Mouse (Mus musculus) kidney, postnatal 0 days (tissue): Measurements from ENCODE around the gene B3gat1. TPM values are rescaled to one million over a fixed set of nuclear protein-coding genes. Genes with fewer than 3 reads are reported as not detected.
A peak's percentile ranks its signal among the peaks of the same experiment; 100 is the strongest.

Experiments used
- ATAC-seq: fragments of 200-750 bp; cut with Nextera tagmentation; replicated peaks from 2 replicates; pipeline ENCODE4 v1.8.0; 2017; ENCODE audit warnings: low read depth, moderate number of reproducible peaks, moderate TSS enrichment, moderate library complexity; ENCODE audit not compliant: low FRiP score
- DNase-seq: peaks from one replicate; pipeline ENCODE4 v3.0.0-alpha.2; 2016; ENCODE audit warnings: low spot score
- H3K27ac ChIP-seq: fragments of 300-500 bp; sonication (generic); 2 replicates; pipeline ENCODE4 v1.5.1; 2014; ENCODE audit warnings: mild to moderate bottlenecking
- H3K27me3 ChIP-seq: fragments of 300-500 bp; sonication (generic); 2 replicates; pipeline ENCODE4 v1.6.1; 2014; ENCODE audit warnings: low read length, mixed read lengths; ENCODE audit not compliant: insufficient read depth
- H3K36me3 ChIP-seq: fragments of 300-500 bp; sonication (generic); 2 replicates; pipeline ENCODE4 v1.6.1; 2014; ENCODE audit warnings: low read length, mixed read lengths; ENCODE audit not compliant: insufficient read depth
- H3K4me1 ChIP-seq: fragments of 300-500 bp; sonication (generic); replicated peaks from 2 replicates; pipeline ENCODE4 v1.6.1; 2014; ENCODE audit warnings: antibody characterized with exemption, low read length, mixed read lengths; ENCODE audit not compliant: insufficient read depth
- H3K4me2 ChIP-seq: fragments of 300-500 bp; sonication (generic); 2 replicates; pipeline ENCODE4 v1.6.1; 2014; ENCODE audit warnings: mild to moderate bottlenecking, low read length, moderate library complexity, mixed read lengths
- H3K4me3 ChIP-seq: fragments of 300-500 bp; sonication (generic); replicated peaks from 2 replicates; pipeline ENCODE4 v1.5.1; 2014; ENCODE audit warnings: low read depth, low read length
- H3K9ac ChIP-seq: fragments of 300-500 bp; sonication (generic); 2 replicates; pipeline ENCODE4 v1.6.1; 2014; ENCODE audit warnings: low read depth, low read length
- H3K9me3 ChIP-seq: fragments of 300-500 bp; sonication (generic); replicated peaks from 2 replicates; pipeline ENCODE4 v1.6.1; 2016; ENCODE audit warnings: low read length, inconsistent platforms, mixed read lengths
- CTCF ChIP-seq: IDR thresholded peaks from 2 replicates; pipeline ENCODE4 v1.5.1; 2016; ENCODE audit warnings: antibody characterized with exemption, low read depth, mild to moderate bottlenecking, moderate library complexity
- WGBS: fragments of 180-500 bp; shearing (Covaris S2); extraction: QIAGEN DNeasy Blood & Tissue Kit; methylation state at CpG from one replicate; pipeline ENCODE4 v1.1.7; 2014; 5-methylcytosine and 5-hydroxymethylcytosine counted together
- polyA plus RNA-seq: library from polyadenylated mRNA; unstranded; fragments of >200 nt; fragmentation: Nextera tagmentation; extraction: Ambion mirVana; gene quantifications from 2 replicates; pipeline ENCODE4 v1.2.1, GENCODE M21; 2015

The B3gat1 gene
- polyA plus RNA-seq, 1 experiment from 2014 or later: 0.08 TPM

DNA sequence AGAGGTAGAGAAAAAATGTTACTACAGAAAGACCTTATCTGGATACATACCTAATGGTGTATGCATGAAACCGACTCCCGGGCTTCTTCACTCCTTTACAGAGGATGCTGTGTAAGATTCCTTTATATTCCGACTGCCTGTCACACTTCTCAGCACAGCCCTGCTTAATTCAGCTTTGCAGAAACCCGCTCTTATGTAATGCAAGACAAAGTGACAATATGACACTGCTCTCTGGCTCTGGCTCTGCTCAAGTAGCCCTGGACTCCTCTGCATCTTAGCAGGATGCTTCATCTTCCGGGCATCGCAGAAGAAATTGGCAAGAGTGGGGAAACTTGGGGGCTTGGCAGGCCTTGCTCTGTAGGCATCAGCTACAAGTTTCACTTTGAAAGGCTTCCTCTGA lies 28.9 kb downstream of the B3gat1 start:
- 82% methylated on average over 6 of the region's 6 CpGs for WGBS
- no peak for TF ChIP-seq CTCF
- Histone ChIP-seq H3K4me3 (no peak overlapping the region), H3K27me3 (no peaks in the 10 kb centered on the region), H3K4me1 (no peaks in the 10 kb centered on the region), H3K4me2 (no peak overlapping the region), H3K9me3 (no peaks in the 10 kb centered on the region), H3K36me3 (no peaks in the 10 kb centered on the region), H3K9ac (no peak overlapping the region), H3K27ac (no peak overlapping the region)
- DNase-seq: no peak
- no peak for ATAC-seq

DNA sequence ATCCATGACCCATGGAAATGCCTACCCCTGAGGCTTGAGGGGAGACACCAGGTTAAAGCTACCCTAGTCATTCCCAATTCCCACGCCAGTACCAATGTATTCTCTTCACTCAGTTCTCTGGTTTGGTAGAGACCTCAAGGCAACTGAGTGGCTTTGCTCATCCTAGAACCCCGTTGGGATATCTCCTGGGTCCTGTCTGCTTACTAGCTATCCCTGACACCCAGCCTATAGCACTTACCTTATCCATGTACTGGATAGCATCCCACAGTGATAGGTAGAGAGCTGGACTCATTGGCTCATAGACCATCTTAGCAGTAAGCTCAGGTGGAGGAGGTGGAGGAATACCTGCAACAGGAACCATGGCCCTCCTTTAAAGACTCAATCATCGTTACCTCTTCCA lies 34.7 kb downstream of the B3gat1 start:
- Histone ChIP-seq H3K9me3 (no peaks in the 10 kb centered on the region), H3K9ac (no peak overlapping the region), H3K27me3 (no peaks in the 10 kb centered on the region), H3K27ac (no peak overlapping the region), H3K4me3 (no peak overlapping the region), H3K4me2 (no peak overlapping the region), H3K4me1 (no peaks in the 10 kb centered on the region), H3K36me3 (no peaks in the 10 kb centered on the region)
- no peak for ATAC-seq
- 83% methylated on average over 3 of the region's 3 CpGs for WGBS
- no peak for DNase-seq
- TF ChIP-seq CTCF: no peak

DNA sequence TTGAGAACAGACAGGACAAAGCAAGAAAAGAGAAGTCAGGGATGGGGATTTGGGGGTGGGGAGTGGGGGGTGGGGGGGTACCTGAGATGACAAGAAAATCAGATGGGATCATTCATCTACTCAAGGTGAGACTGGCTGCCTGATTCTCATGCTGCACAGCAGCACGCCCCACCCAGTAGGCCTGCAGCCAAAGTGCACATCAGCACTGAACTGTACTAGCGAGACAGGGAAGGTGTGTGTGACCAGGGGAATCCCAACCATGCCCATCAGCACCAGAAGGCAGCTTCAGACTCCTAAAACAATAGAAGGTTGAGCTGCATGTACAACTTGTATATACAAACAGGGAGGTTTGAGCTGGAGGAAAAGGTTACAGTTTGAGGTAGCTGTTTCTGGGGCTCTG lies 42.2 kb downstream of the B3gat1 start:
- H3K27me3 ChIP-seq: no peaks in the 10 kb centered on the region
- no peaks in the 10 kb centered on the region for H3K36me3 ChIP-seq
- H3K9ac ChIP-seq: no peak overlapping the region
- no peaks in the 10 kb centered on the region for H3K4me1 ChIP-seq
- ATAC-seq: no peak
- 82% methylated on average over 2 of the region's 2 CpGs for WGBS
- no peak overlapping the region for H3K4me3 ChIP-seq
- H3K27ac ChIP-seq: no peak overlapping the region
- no peak for TF ChIP-seq CTCF
- H3K9me3 ChIP-seq: no peaks in the 10 kb centered on the region
- no peak for DNase-seq
- no peak overlapping the region for H3K4me2 ChIP-seq

DNA sequence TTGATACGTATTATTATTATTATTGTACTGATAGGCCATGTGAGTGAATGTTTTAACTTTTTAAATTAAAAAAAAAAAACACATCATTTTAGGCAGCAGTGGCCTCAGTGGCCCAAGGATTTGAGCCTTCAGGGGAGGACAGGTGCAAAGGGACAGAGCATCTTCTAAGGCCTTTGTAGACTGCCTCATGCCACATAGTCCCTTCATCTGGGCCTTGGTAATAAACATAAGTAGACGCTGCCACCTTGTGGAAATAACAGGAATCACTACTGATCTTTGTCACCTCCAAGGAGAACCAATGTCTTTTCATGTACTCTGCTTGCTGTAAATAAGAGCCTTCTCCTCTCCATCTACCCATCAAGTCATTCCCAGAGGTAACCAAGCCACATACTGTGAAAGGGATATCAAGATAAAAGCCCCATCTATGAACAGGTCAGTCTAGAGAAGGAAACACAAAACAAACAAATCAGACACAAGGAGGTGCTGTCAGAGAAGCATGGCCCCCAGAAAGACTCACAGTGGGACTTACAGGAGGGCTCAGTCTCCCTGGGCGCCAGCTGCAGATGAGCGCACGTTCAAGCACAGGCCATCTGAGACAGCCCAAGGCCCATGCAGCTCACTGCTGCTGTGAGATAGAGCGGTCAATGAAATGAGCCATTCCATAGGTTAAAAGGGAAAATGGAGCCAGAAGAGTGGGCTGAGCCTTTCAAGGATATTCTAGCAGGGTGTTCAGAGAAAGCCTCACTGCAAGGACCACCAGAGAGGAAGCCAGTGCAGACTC lies 42.8 kb downstream of the B3gat1 start:
- 69% methylated on average over 6 of the region's 6 CpGs for WGBS
- ATAC-seq: no peak

DNA sequence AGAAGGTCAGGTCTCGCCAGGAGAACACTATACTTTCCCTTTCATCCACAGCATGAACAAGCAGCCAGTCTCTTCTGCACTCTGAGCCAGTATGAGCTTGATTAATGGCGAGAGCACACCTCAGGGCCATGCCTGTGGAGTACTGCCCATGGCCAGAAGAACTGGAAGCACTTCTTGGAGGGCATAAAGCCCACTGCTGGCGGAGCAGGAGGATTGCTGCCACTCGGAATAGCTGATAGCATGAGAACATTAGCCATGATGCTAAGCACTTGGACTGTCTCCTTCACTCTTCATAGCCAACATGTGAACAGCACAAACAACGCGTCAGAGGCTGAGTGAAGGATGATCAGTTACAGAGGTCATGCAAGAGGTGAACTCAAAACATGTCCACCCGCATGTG lies 44.9 kb downstream of the B3gat1 start:
- Histone ChIP-seq H3K9me3 (no peaks in the 10 kb centered on the region), H3K9ac (no peak overlapping the region), H3K27me3 (no peaks in the 10 kb centered on the region), H3K4me1 (no peaks in the 10 kb centered on the region), H3K4me2 (no peak overlapping the region), H3K36me3 (no peaks in the 10 kb centered on the region), H3K4me3 (no peak overlapping the region), H3K27ac (no peak overlapping the region)
- no peak for TF ChIP-seq CTCF
- ATAC-seq (no peak), DNase-seq (no peak)
- 68% methylated on average over 7 of the region's 7 CpGs for WGBS

More for the DNA sequence above, 42.8 kb downstream of the B3gat1 start:
- Histone ChIP-seq H3K36me3 (no peaks in the 10 kb centered on the region), H3K9ac (no peak overlapping the region), H3K4me1 (no peaks in the 10 kb centered on the region), H3K27me3 (no peaks in the 10 kb centered on the region), H3K4me3 (no peak overlapping the region), H3K27ac (no peak overlapping the region), H3K9me3 (no peaks in the 10 kb centered on the region), H3K4me2 (no peak overlapping the region)
- peak; percentile 76 for DNase-seq
- TF ChIP-seq CTCF: peak; percentile 82

DNA sequence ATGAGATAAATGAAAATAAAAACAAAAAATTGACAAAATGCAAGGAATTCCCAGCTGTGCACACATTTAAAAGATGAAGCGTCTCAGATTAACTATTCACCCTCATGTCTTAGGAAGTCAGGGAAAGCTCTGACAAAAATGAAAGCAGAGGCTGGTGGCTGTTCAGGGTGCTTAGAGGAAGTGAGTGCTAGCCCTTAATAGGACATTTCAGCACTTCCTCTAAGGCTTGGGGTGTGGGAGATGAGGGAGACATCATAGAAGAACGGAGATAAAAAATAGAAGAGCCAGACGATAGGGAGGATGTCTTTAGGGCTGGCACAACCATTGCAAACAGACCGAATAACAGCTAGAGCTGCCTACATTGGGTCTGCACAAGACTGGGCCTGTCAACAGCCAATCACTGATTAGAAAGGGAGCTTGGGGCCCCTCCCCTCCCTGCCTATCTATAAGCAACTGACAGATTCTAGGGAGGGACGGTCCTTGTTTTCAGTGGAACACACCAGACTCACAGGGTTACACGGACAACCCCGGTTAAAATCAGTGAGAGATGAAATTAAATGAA lies 50.0 kb downstream of the B3gat1 start:
- H3K36me3 ChIP-seq: no peaks in the 10 kb centered on the region
- ATAC-seq: no peak
- no peak for TF ChIP-seq CTCF

More for the DNA sequence above, 50.0 kb downstream of the B3gat1 start:
- H3K4me2 ChIP-seq: no peak overlapping the region
- no peak for DNase-seq
- H3K27ac ChIP-seq: no peak overlapping the region
- WGBS: 57% methylated on average over 7 of the region's 7 CpGs
- H3K27me3 ChIP-seq: no peaks in the 10 kb centered on the region
- no peaks in the 10 kb centered on the region for H3K9me3 ChIP-seq
- no peak overlapping the region for H3K9ac ChIP-seq
- no peaks in the 10 kb centered on the region for H3K4me1 ChIP-seq
- H3K4me3 ChIP-seq: no peak overlapping the region
